Mouse (Mus musculus): ENCODE measurements at regions not wholly inside any gene's neighbourhood (a gene's known extent, or its start where the extent isn't known, plus 50 kb on each side); places are given as distances from the start of the nearest gene placed in this dataset.

- no peak for ATAC-seq (ENCODE audit: low FRiP score)
- no peaks in the 10 kb centered on the region for H3K36me3 ChIP-seq (replicated peaks; ENCODE audit: control insufficient read depth, insufficient read depth)
- no peaks in the 10 kb centered on the region for H3K4me1 ChIP-seq (replicated peaks; ENCODE audit: control insufficient read depth, insufficient read depth, low read length)
- no peaks in the 10 kb centered on the region for H3K9me3 ChIP-seq (ENCODE audit: control insufficient read depth, low read length)
- H3K4me2 ChIP-seq (replicated peaks): no peak overlapping the region
- no peaks in the 10 kb centered on the region for H3K27me3 ChIP-seq (ENCODE audit: control insufficient read depth, insufficient read depth, low read length)
- WGBS: 91% methylated on average over 4 of the region's 4 CpGs
- H3K4me3 ChIP-seq (replicated peaks; ENCODE audit: low read length): no peak overlapping the region
- no peak overlapping the region for H3K27ac ChIP-seq
- no peak overlapping the region for H3K9ac ChIP-seq
- no peak for DNase-seq (ENCODE audit: low spot score)
Measured at GRCm38 (mm10) chr3:136611682-136612081, 58.2 kb upstream of the Ppp3ca start.

DNA sequence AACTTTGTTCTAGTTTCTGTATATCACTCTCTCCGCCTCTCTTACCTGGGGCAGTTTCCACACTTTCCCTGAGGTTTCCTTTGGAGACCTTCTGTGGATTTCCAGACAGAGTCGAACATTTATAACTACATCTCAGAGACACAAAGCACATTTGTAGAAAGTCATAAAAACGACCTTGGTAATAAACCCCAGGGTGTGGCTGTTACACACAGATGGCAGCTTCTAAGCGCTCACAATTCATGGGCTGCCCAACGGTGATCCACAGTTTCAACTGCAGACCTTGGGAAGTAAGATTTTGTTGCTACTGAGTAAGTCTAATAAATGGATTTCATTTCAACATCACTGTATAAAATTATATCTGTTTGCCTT is 59.4 kb upstream of the Ppp3ca start:
- no peak overlapping the region for H3K4me2 ChIP-seq (replicated peaks)
- ATAC-seq (ENCODE audit: low FRiP score): no peak
- H3K4me3 ChIP-seq (replicated peaks; ENCODE audit: low read length): no peak overlapping the region
- no peaks in the 10 kb centered on the region for H3K4me1 ChIP-seq (replicated peaks; ENCODE audit: control insufficient read depth, insufficient read depth, low read length)
- DNase-seq (ENCODE audit: low spot score): no peak
- no peak overlapping the region for H3K9ac ChIP-seq
- WGBS: 76% methylated on average over 5 of the region's 5 CpGs
- H3K36me3 ChIP-seq (replicated peaks; ENCODE audit: control insufficient read depth, insufficient read depth): no peaks in the 10 kb centered on the region
- no peaks in the 10 kb centered on the region for H3K9me3 ChIP-seq (ENCODE audit: control insufficient read depth, low read length)
- H3K27ac ChIP-seq: no peak overlapping the region
- no peaks in the 10 kb centered on the region for H3K27me3 ChIP-seq (ENCODE audit: control insufficient read depth, insufficient read depth, low read length)

GRCm38 (mm10) chr3:136609855-136610555 is 59.9 kb upstream of the Ppp3ca start:
- Histone ChIP-seq H3K9ac (no peak overlapping the region), H3K9me3 (ENCODE audit: control insufficient read depth, low read length) (no peaks in the 10 kb centered on the region), H3K4me1 (replicated peaks; ENCODE audit: control insufficient read depth, insufficient read depth, low read length) (no peaks in the 10 kb centered on the region), H3K27ac (no peak overlapping the region), H3K4me2 (replicated peaks) (no peak overlapping the region), H3K27me3 (ENCODE audit: control insufficient read depth, insufficient read depth, low read length) (no peaks in the 10 kb centered on the region), H3K4me3 (replicated peaks; ENCODE audit: low read length) (no peak overlapping the region), H3K36me3 (replicated peaks; ENCODE audit: control insufficient read depth, insufficient read depth) (no peaks in the 10 kb centered on the region)
- DNase-seq (ENCODE audit: low spot score): peak; percentile 43
- ATAC-seq (ENCODE audit: low FRiP score): no peak
- 36% methylated on average over 6 of the region's 6 CpGs for WGBS

GRCm38 (mm10) chr3:136601706-136602105 is 68.2 kb upstream of the Ppp3ca start:
- ATAC-seq (ENCODE audit: low FRiP score) (no peak), DNase-seq (ENCODE audit: low spot score) (no peak)
- Histone ChIP-seq H3K9ac (no peak overlapping the region), H3K27ac (no peak overlapping the region), H3K4me1 (replicated peaks; ENCODE audit: control insufficient read depth, insufficient read depth, low read length) (no peaks in the 10 kb centered on the region), H3K27me3 (ENCODE audit: control insufficient read depth, insufficient read depth, low read length) (no peaks in the 10 kb centered on the region), H3K4me2 (replicated peaks) (no peak overlapping the region), H3K9me3 (ENCODE audit: control insufficient read depth, low read length) (no peaks in the 10 kb centered on the region), H3K36me3 (replicated peaks; ENCODE audit: control insufficient read depth, insufficient read depth) (no peaks in the 10 kb centered on the region), H3K4me3 (replicated peaks; ENCODE audit: low read length) (no peak overlapping the region)
- WGBS: 85% methylated on average over 1 of the region's 1 CpGs

GRCm38 (mm10) chr3:136583937-136584336 is 86.0 kb upstream of the Ppp3ca start:
- Histone ChIP-seq H3K36me3 (replicated peaks; ENCODE audit: control insufficient read depth, insufficient read depth) (no peaks in the 10 kb centered on the region), H3K9ac (no peak overlapping the region), H3K9me3 (ENCODE audit: control insufficient read depth, low read length) (no peaks in the 10 kb centered on the region), H3K27ac (no peak overlapping the region), H3K27me3 (ENCODE audit: control insufficient read depth, insufficient read depth, low read length) (no peaks in the 10 kb centered on the region), H3K4me3 (replicated peaks; ENCODE audit: low read length) (no peak overlapping the region), H3K4me1 (replicated peaks; ENCODE audit: control insufficient read depth, insufficient read depth, low read length) (no peaks in the 10 kb centered on the region), H3K4me2 (replicated peaks) (no peak overlapping the region)
- WGBS: 96% methylated on average over 1 of the region's 1 CpGs
- ATAC-seq (ENCODE audit: low FRiP score) (no peak), DNase-seq (ENCODE audit: low spot score) (no peak)

- no peak for DNase-seq (ENCODE audit: low spot score)
- H3K27me3 ChIP-seq (ENCODE audit: control insufficient read depth, insufficient read depth, low read length): no peaks in the 10 kb centered on the region
- H3K9ac ChIP-seq: no peak overlapping the region
- ATAC-seq (ENCODE audit: low FRiP score): no peak
- no peaks in the 10 kb centered on the region for H3K9me3 ChIP-seq (ENCODE audit: control insufficient read depth, low read length)
- no peaks in the 10 kb centered on the region for H3K4me1 ChIP-seq (replicated peaks; ENCODE audit: control insufficient read depth, insufficient read depth, low read length)
- H3K36me3 ChIP-seq (replicated peaks; ENCODE audit: control insufficient read depth, insufficient read depth): no peaks in the 10 kb centered on the region
- H3K4me3 ChIP-seq (replicated peaks; ENCODE audit: low read length): no peak overlapping the region
- 77% methylated on average over 3 of the region's 3 CpGs for WGBS
- no peak overlapping the region for H3K27ac ChIP-seq
- H3K4me2 ChIP-seq (replicated peaks): no peak overlapping the region
Measured at GRCm38 (mm10) chr3:136578016-136578415, 91.9 kb upstream of the Ppp3ca start.

DNA sequence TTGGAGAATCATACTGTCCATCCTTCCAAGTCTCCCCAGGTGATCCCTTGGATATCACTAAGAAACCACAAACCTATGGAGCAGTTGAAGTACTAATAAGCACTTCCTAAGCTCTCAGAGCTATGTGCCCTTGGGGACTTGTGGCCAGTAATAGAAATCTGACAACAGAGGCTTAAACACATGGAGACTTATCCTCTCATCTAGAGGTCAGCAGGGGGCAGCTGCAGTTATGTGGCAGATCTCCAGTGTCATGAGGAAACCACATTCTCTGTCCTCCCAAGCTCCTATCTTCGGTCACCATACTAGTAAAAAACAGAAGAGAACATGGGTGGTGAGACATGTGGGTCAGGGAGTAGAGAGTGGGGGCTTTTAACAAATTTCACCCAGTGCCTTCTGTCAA is 99.4 kb upstream of the Ppp3ca start:
- H3K4me3 ChIP-seq (replicated peaks; ENCODE audit: low read length): no peak overlapping the region
- no peak for ATAC-seq (ENCODE audit: low FRiP score)
- no peak overlapping the region for H3K9ac ChIP-seq
- no peaks in the 10 kb centered on the region for H3K4me1 ChIP-seq (replicated peaks; ENCODE audit: control insufficient read depth, insufficient read depth, low read length)
- no peaks in the 10 kb centered on the region for H3K9me3 ChIP-seq (ENCODE audit: control insufficient read depth, low read length)
- WGBS: 78% methylated on average over 1 of the region's 1 CpGs
- no peaks in the 10 kb centered on the region for H3K36me3 ChIP-seq (replicated peaks; ENCODE audit: control insufficient read depth, insufficient read depth)
- H3K27ac ChIP-seq: no peak overlapping the region
- H3K4me2 ChIP-seq (replicated peaks): no peak overlapping the region
- no peak for DNase-seq (ENCODE audit: low spot score)
- no peaks in the 10 kb centered on the region for H3K27me3 ChIP-seq (ENCODE audit: control insufficient read depth, insufficient read depth, low read length)

DNA sequence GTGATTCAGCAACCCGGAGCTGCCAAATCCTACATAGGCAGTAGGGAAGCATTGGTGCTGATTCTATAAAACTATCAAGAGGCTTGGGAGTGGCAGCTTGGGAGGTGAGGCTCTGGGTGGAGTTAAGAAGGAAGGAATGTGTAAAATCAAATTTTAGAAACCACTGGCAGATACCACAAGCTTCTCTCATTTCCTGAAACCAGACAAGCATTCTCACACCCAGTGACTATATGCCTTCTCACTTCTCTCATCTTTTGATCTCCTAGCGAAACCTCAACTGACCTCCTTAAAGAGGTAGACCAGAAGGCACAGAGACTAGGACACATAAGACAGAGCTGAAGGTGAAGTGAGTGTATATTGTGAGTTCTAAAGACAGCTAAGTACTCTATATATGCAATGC is 113.4 kb upstream of the Ppp3ca start:
- Histone ChIP-seq H3K9ac (no peak overlapping the region), H3K27ac (no peak overlapping the region), H3K4me3 (replicated peaks; ENCODE audit: low read length) (no peak overlapping the region), H3K27me3 (ENCODE audit: control insufficient read depth, insufficient read depth, low read length) (no peaks in the 10 kb centered on the region), H3K4me1 (replicated peaks; ENCODE audit: control insufficient read depth, insufficient read depth, low read length) (no peaks in the 10 kb centered on the region), H3K9me3 (ENCODE audit: control insufficient read depth, low read length) (no peaks in the 10 kb centered on the region), H3K36me3 (replicated peaks; ENCODE audit: control insufficient read depth, insufficient read depth) (no peaks in the 10 kb centered on the region), H3K4me2 (replicated peaks) (no peak overlapping the region)
- ATAC-seq (ENCODE audit: low FRiP score): no peak
- 92% methylated on average over 2 of the region's 2 CpGs for whole genome bisulfite sequencing
- DNase-seq (ENCODE audit: low spot score): no peak

- no peak overlapping the region for H3K9ac ChIP-seq
- ATAC-seq (ENCODE audit: low FRiP score) (no peak), DNase-seq (ENCODE audit: low spot score) (no peak)
- no peak overlapping the region for H3K4me2 ChIP-seq (replicated peaks)
- H3K9me3 ChIP-seq (ENCODE audit: control insufficient read depth, low read length): no peaks in the 10 kb centered on the region
- H3K36me3 ChIP-seq (replicated peaks; ENCODE audit: control insufficient read depth, insufficient read depth): no peaks in the 10 kb centered on the region
- 70% methylated on average over 1 of the region's 1 CpGs for WGBS
- H3K4me1 ChIP-seq (replicated peaks; ENCODE audit: control insufficient read depth, insufficient read depth, low read length): no peaks in the 10 kb centered on the region
- no peak overlapping the region for H3K27ac ChIP-seq
- H3K4me3 ChIP-seq (replicated peaks; ENCODE audit: low read length): no peak overlapping the region
- H3K27me3 ChIP-seq (ENCODE audit: control insufficient read depth, insufficient read depth, low read length): no peaks in the 10 kb centered on the region
Measured at GRCm38 (mm10) chr3:136549471-136549870, 120.5 kb upstream of the Ppp3ca start.

DNA sequence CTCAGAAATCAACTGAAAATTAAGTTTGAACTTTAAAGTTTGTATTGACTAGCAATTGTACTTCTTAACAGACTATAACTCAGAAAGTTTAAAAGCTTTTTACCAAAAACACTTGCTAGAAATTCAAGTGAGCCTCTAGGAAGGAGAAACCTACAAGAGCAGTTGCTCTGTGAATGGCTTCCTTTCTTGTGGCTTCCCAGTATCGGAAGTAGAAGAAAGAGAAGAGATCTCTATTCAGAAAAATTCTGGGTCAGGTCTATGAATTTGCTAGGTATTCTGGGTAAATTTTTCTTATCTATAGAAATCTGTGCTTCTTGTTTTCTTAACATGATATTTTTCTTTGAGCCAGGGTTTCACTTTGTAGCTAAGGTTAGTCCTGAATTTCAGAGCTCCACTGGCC is 138.3 kb upstream of the Ppp3ca start:
- no peaks in the 10 kb centered on the region for H3K4me1 ChIP-seq (replicated peaks; ENCODE audit: control insufficient read depth, insufficient read depth, low read length)
- no peaks in the 10 kb centered on the region for H3K36me3 ChIP-seq (replicated peaks; ENCODE audit: control insufficient read depth, insufficient read depth)
- ATAC-seq (ENCODE audit: low FRiP score) (no peak), DNase-seq (ENCODE audit: low spot score) (no peak)
- WGBS: 97% methylated on average over 1 of the region's 1 CpGs
- H3K27me3 ChIP-seq (ENCODE audit: control insufficient read depth, insufficient read depth, low read length): no peaks in the 10 kb centered on the region
- no peak overlapping the region for H3K4me3 ChIP-seq (replicated peaks; ENCODE audit: low read length)
- no peaks in the 10 kb centered on the region for H3K9me3 ChIP-seq (ENCODE audit: control insufficient read depth, low read length)
- no peak overlapping the region for H3K27ac ChIP-seq
- no peak overlapping the region for H3K9ac ChIP-seq
- H3K4me2 ChIP-seq (replicated peaks): no peak overlapping the region

Data from hindbrain, embryonic 14.5 days (tissue).